Mouse (Mus musculus): ENCODE measurements around the gene Gm20388. TPM values are rescaled to one million over a fixed set of nuclear protein-coding genes. Genes with fewer than 3 reads are reported as not detected.

The Gm20388 gene
- polyA plus RNA-seq, 1 experiment from 2014 or later: 12.4 TPM

GRCm38 (mm10) chr8:122596031-122596430 is 2685.4 kb downstream of the Gm20388 start:
- Histone ChIP-seq H3K9me3 (ENCODE audit: control insufficient read depth, low read length) (no peaks in the 10 kb centered on the region), H3K4me2 (ENCODE audit: low read length) (no peak overlapping the region), H3K36me3 (ENCODE audit: control insufficient read depth, insufficient read depth, low read length) (no peaks in the 10 kb centered on the region; the same call in 1 of the 2 replicates), H3K27me3 (replicated peaks; ENCODE audit: control insufficient read depth, insufficient read depth, low read length) (no peaks in the 10 kb centered on the region), H3K4me1 (ENCODE audit: control insufficient read depth, insufficient read depth, low read depth, low read length) (peaks cover 7% of the 10 kb centered on the region), H3K27ac (ENCODE audit: low read depth, low read length) (no peak overlapping the region), H3K4me3 (ENCODE audit: low read length) (no peak overlapping the region), H3K9ac (ENCODE audit: low read depth, low read length) (no peak overlapping the region)
- WGBS: 51% methylated on average over 4 of the region's 4 CpGs
- no peak for ATAC-seq

DNA sequence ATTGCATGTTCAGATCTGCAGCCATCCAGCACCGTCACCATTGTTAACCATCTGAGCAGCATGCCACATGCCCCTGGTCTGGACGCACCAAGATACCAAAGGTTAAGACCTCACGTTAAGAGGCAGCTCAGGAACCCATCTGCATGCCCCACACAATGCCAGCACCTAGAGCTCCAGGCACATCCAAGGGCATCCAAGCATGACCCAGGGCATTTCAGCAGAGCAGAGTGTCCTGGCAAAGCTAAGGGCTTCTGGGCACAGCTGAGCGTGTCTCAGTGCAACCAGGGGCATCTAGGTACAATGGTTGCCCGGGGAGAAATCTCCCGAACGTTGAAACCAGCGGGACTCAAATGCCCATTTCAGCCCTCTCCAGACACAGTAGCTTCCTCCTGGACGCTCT is 2690.0 kb downstream of the Gm20388 start:
- no peaks in the 10 kb centered on the region for H3K9me3 ChIP-seq (ENCODE audit: control insufficient read depth, low read length)
- no peaks in the 10 kb centered on the region for H3K36me3 ChIP-seq (ENCODE audit: control insufficient read depth, insufficient read depth, low read length)
- no peaks in the 10 kb centered on the region for H3K27me3 ChIP-seq (replicated peaks; ENCODE audit: control insufficient read depth, insufficient read depth, low read length)
- no peak for ATAC-seq
- H3K4me2 ChIP-seq (ENCODE audit: low read length): no peak overlapping the region
- H3K27ac ChIP-seq (ENCODE audit: low read depth, low read length): no peak overlapping the region
- no peak overlapping the region for H3K4me3 ChIP-seq (ENCODE audit: low read length)
- H3K4me1 ChIP-seq (ENCODE audit: control insufficient read depth, insufficient read depth, low read depth, low read length): no peaks in the 10 kb centered on the region
- 90% methylated on average over 9 of the region's 9 CpGs for whole genome bisulfite sequencing
- no peak overlapping the region for H3K9ac ChIP-seq (ENCODE audit: low read depth, low read length)

GRCm38 (mm10) chr8:122604640-122605039 is 2694.0 kb downstream of the Gm20388 start:
- Histone ChIP-seq H3K27me3 (replicated peaks; ENCODE audit: control insufficient read depth, insufficient read depth, low read length) (no peaks in the 10 kb centered on the region), H3K27ac (ENCODE audit: low read depth, low read length) (no peak overlapping the region), H3K4me3 (ENCODE audit: low read length) (no peak overlapping the region), H3K9ac (ENCODE audit: low read depth, low read length) (no peak overlapping the region), H3K36me3 (ENCODE audit: control insufficient read depth, insufficient read depth, low read length) (no peaks in the 10 kb centered on the region), H3K9me3 (ENCODE audit: control insufficient read depth, low read length) (no peaks in the 10 kb centered on the region), H3K4me2 (ENCODE audit: low read length) (no peak overlapping the region), H3K4me1 (ENCODE audit: control insufficient read depth, insufficient read depth, low read depth, low read length) (no peaks in the 10 kb centered on the region)
- WGBS: 76% methylated on average over 1 of the region's 1 CpGs
- ATAC-seq: no peak

DNA sequence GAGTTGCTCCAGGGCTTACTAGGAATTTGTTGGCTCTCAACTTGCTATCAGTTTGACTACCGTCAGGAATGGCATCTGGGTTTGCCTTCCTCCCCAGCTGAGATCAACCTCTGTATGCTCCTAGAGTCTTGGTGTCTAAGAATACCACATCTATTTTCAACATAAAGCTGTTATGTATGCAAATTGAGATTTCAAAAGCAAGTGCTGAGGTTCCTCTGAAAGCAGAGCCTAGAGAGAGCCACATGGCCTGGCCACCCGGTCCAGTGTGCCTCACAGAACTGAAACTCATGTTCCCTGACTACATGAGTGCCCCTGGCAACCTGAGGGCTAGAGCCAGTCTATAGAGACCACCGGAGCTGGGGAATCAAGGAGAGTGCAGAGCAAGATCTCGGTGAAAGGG is 2694.7 kb downstream of the Gm20388 start:
- Histone ChIP-seq H3K36me3 (ENCODE audit: control insufficient read depth, insufficient read depth, low read length) (no peaks in the 10 kb centered on the region), H3K27ac (ENCODE audit: low read depth, low read length) (no peak overlapping the region), H3K27me3 (replicated peaks; ENCODE audit: control insufficient read depth, insufficient read depth, low read length) (no peaks in the 10 kb centered on the region), H3K4me2 (ENCODE audit: low read length) (no peak overlapping the region), H3K4me3 (ENCODE audit: low read length) (no peak overlapping the region), H3K9ac (ENCODE audit: low read depth, low read length) (no peak overlapping the region), H3K9me3 (ENCODE audit: control insufficient read depth, low read length) (no peaks in the 10 kb centered on the region), H3K4me1 (ENCODE audit: control insufficient read depth, insufficient read depth, low read depth, low read length) (peaks cover 2% of the 10 kb centered on the region; the same call in 1 of the 2 replicates)
- 79% methylated on average over 4 of the region's 4 CpGs for WGBS
- no peak for ATAC-seq

DNA sequence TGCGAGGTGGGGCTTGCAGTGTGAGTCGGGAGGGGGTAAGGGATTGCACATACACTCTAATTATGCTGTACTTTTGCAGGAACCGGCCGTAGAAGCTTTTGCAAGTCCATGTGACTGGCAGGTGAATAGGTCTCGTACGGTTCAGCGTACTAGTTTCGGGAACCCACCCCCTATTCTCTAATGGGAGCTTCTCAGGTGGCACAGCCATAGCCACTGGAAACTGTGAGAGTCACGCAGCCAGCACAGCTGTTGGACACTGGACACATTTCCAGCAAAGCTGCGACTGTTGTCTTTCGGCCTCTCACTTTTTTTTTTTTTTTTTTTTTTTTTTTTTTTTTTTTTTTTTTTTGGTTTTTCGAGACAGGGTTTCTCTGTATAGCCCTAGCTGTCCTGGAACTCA is 2696.2 kb downstream of the Gm20388 start:
- Histone ChIP-seq H3K27me3 (replicated peaks; ENCODE audit: control insufficient read depth, insufficient read depth, low read length) (no peaks in the 10 kb centered on the region), H3K4me1 (ENCODE audit: control insufficient read depth, insufficient read depth, low read depth, low read length) (peaks cover 8% of the 10 kb centered on the region), H3K27ac (ENCODE audit: low read depth, low read length) (no peak overlapping the region), H3K36me3 (ENCODE audit: control insufficient read depth, insufficient read depth, low read length) (no peaks in the 10 kb centered on the region), H3K4me2 (ENCODE audit: low read length) (no peak overlapping the region), H3K9me3 (ENCODE audit: control insufficient read depth, low read length) (no peaks in the 10 kb centered on the region), H3K4me3 (ENCODE audit: low read length) (no peak overlapping the region), H3K9ac (ENCODE audit: low read depth, low read length) (no peak overlapping the region)
- 87% methylated on average over 11 of the region's 12 CpGs for WGBS
- no peak for ATAC-seq

DNA sequence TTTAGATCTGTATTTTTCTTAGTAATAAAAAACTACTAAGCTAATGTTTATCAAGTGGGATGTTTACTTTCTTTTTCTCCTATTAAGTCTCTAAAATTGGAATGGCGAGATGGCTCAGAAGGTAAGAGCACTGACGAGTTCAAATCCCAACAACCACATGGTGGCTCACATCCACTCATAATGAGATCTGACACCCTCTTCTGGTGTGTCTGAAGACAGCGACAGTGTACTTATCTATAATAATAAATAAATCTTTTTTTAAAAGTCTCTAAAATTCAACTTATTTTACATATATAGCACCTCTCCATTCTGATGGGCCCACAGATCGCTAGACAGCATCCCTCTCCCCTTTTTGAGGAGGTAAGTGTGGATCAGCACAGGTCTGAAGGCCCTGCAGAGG is 2699.6 kb downstream of the Gm20388 start:
- 0 out of 2 replicates have a peak overlapping the region, but pooled peaks have one; percentile 22 for H3K9ac ChIP-seq (ENCODE audit: low read depth, low read length)
- 0 out of 2 replicates have a peak overlapping the region, but pooled peaks have one; percentile 3 for H3K27ac ChIP-seq (ENCODE audit: low read depth, low read length)
- ATAC-seq: no peak
- H3K4me1 ChIP-seq (ENCODE audit: control insufficient read depth, insufficient read depth, low read depth, low read length): peaks cover 16% of the 10 kb centered on the region
- peak overlapping the region; percentile 80; the same call in 1 of the 2 replicates for H3K4me3 ChIP-seq (ENCODE audit: low read length)
- H3K36me3 ChIP-seq (ENCODE audit: control insufficient read depth, insufficient read depth, low read length): no peaks in the 10 kb centered on the region
- no peaks in the 10 kb centered on the region for H3K27me3 ChIP-seq (replicated peaks; ENCODE audit: control insufficient read depth, insufficient read depth, low read length)
- 58% methylated on average over 4 of the region's 4 CpGs for WGBS
- H3K9me3 ChIP-seq (ENCODE audit: control insufficient read depth, low read length): no peaks in the 10 kb centered on the region
- peak overlapping the region; percentile 79 for H3K4me2 ChIP-seq (ENCODE audit: low read length)

- H3K27ac ChIP-seq (ENCODE audit: low read depth, low read length): peak overlapping the region; percentile 77
- H3K9ac ChIP-seq (ENCODE audit: low read depth, low read length): peak overlapping the region; percentile 80
- H3K9me3 ChIP-seq (ENCODE audit: control insufficient read depth, low read length): no peaks in the 10 kb centered on the region
- H3K4me2 ChIP-seq (ENCODE audit: low read length): peak overlapping the region; percentile 79
- peak overlapping the region; percentile 80 for H3K4me3 ChIP-seq (ENCODE audit: low read length)
- H3K4me1 ChIP-seq (ENCODE audit: control insufficient read depth, insufficient read depth, low read depth, low read length): peaks cover 16% of the 10 kb centered on the region
- H3K27me3 ChIP-seq (replicated peaks; ENCODE audit: control insufficient read depth, insufficient read depth, low read length): no peaks in the 10 kb centered on the region
- under 1% methylated on average over 20 of the region's 20 CpGs for WGBS
- no peak for ATAC-seq
- 0 out of 2 replicates have a peak, but pooled peaks cover 2% of the 10 kb centered on the region for H3K36me3 ChIP-seq (ENCODE audit: control insufficient read depth, insufficient read depth, low read length)
These were observed 2700.1 kb downstream of the Gm20388 start for GRCm38 (mm10) chr8:122610612-122611277.

DNA sequence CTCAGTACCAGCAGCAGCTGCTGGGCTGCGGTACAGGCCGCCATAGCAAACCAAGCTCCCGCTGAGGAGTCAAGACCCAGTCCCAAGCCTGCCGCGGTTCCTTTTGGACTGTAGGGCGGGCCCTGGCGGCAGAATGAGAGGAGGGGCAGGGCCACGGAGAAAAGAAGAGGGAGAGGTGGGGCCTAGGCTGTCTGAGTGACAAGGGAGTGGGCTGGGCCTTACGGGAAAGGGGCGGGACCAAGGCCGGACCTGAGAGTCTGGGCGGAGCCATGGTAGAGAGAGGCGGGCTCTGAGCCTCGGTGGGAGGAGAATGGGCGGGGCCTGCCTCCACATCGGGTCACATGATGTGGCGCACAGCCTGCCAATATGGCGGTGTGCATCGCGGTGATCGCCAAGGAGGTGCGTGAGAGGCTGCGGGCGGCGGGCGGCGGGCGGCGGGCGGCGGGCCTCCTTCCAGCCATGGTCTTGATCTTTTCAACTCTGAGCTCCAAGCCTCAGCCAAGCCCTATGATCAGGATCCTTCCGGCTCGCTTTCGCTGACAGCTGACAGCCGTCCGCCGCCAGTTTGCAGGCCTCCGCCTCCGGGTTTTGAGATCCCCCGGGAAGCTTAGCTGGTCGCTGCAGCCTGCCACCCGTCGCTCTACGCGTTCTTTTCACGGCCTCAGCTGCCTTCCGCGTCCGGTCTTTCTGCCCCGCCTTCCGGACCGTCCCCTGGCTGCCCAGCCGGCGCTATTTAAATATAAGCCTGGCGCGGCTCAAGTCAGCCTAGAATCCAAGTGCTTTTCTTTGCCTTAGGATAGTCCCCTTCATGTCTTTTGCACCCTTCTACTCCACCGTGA is 2700.9 kb downstream of the Gm20388 start, which contains the start of the genes Galns and Trappc2l:
Gene Galns, minus strand, starts transcription at position 169 of the 839 bp plus-strand sequence.
Gene Trappc2l, plus strand, starts transcription at position 346 of the 839 bp plus-strand sequence.
- H3K4me1 ChIP-seq (ENCODE audit: control insufficient read depth, insufficient read depth, low read depth, low read length): peaks cover 16% of the 10 kb centered on the region
- peak within 1 kb of the TSS; percentile 84 for H3K9ac ChIP-seq (ENCODE audit: low read depth, low read length)
- H3K9me3 ChIP-seq (ENCODE audit: control insufficient read depth, low read length): no peaks in the 10 kb centered on the region
- peak; percentile 98 for ATAC-seq
- no peaks in the 10 kb centered on the region for H3K27me3 ChIP-seq (replicated peaks; ENCODE audit: control insufficient read depth, insufficient read depth, low read length)
- WGBS: 0% methylated on average over 42 of the region's 57 CpGs
- H3K4me3 ChIP-seq (ENCODE audit: low read length): peak within 1 kb of the TSS; percentile 80
- peak within 1 kb of the TSS; percentile 77 for H3K27ac ChIP-seq (ENCODE audit: low read depth, low read length)
- H3K4me2 ChIP-seq (ENCODE audit: low read length): peak within 1 kb of the TSS; percentile 79
- H3K36me3 ChIP-seq (ENCODE audit: control insufficient read depth, insufficient read depth, low read length): 0 out of 2 replicates have a peak, but pooled peaks cover 2% of the 10 kb centered on the region
